Mouse (Mus musculus): ENCODE results near the gene Il6ra. TPM values are rescaled to one million over a fixed set of nuclear protein-coding genes. Genes with fewer than 3 reads are reported as not detected.

The Il6ra gene
- polyA plus RNA-seq (2015; fragmentation: Nextera tagmentation; extraction: Ambion mirVana), result 10.2 and 11.8 TPM in 2 replicates

DNA sequence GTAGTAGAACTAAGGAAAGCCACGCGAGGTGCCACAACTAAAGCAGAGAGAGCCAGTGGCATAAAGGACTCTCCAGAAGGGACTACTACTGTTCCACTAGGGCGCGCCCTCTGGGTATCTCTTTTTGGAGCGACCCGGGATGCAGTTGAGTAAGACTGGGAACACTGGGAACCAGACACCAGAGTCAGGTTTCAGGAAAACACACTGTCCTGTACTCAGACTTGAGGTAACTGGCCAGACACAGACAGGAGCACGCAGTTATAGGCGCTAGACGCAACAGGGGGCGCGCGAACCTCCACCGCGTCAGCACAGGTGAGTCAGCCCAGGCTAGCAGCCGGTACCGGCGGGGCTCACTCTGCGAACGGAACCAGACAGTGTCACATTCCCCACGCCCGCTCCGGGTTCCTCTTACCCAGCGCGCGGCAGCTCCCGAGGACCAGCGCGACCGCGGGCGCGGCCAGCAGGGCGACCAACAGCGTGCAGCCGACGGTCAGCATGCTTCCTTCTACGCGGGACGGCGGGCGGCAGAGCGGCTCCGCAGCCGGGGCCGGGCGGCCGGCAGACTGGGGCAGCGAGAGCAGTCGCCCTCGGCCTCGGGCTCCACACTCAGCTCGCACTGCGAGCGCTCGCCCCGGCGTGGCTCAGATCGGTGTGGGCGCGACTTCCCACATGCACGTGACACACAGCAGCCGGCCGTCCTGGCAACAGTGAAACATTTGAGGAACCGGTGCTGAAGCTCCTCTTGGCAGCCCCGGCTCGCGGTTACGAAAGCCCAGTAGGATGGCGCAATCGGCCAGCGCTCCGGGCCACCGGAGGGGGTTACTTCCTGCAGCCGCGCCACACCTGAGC, at the start of gene Il6ra:
Il6ra (minus strand) TSS at position 654 of the 849 bp plus-strand sequence.
- DNase-seq (peak; percentile 90), ATAC-seq (peak; percentile 88)
- Histone ChIP-seq H3K9me3 (ENCODE audit: low read length) (no peaks in the 10 kb centered on the region), H3K9ac (replicated peaks) (peak within 1 kb of the TSS; percentile 77), H3K4me3 (ENCODE audit: low read depth, low read length) (peak within 1 kb of the TSS; percentile 77), H3K27me3 (ENCODE audit: insufficient read depth, low read length) (peaks cover 9% of the 10 kb centered on the region; the same call in 1 of the 2 replicates), H3K4me1 (ENCODE audit: insufficient read depth) (peaks cover 33% of the 10 kb centered on the region), H3K27ac (ENCODE audit: low read depth) (peak within 1 kb of the TSS; percentile 96), H3K4me2 (ENCODE audit: low read depth, low read length) (peak within 1 kb of the TSS; percentile 86), H3K36me3 (replicated peaks; ENCODE audit: insufficient read depth, low read length) (0 out of 2 replicates have a peak, but pooled peaks cover 3% of the 10 kb centered on the region)
- WGBS (ENCODE audit: insufficient replicate concordance), result 1% methylated on average over 74 of the region's 75 CpGs
- TF ChIP-seq CTCF (IDR thresholded peaks at IDR 0.05; ENCODE audit: low read depth) (peak; percentile 38; the same call in 1 of the 2 replicates), EP300 (IDR thresholded peaks at IDR 0.05; ENCODE audit: low read depth) (peak; percentile 13; the same call in 1 of the 2 replicates)

DNA sequence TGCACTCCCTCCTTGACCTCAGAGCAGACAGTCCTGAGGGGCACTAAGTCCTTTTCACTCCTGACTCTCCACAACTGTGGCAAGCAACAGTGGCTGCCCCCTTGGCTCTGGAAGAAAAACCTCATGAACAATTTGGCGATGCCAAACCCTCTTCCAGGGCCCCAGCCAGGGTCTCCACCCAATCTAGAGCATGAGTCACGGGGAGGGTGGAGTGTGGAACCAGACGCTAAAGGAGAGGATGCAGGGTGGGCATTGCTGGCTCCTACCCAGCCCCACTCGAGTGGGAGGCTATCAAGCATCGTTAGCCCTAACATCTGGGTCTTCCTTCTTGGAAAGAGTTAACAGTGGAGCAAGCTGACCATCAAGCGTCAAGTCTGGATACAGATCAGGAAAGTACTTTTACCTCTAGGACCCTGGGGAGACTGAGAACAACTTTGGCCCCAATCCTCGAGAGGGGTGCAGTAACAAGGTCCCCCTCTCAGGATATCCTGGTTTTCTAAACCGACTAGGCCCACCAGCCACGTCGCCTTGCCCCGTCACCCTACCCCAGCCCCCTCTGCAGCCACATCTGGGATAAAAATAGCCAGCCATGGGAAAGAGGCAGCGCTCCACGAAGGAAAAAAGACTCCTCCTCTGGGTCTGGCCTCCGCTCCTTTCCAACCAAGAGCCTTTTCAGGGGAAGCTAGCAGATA, 49.2 kb upstream of the Il6ra start:
- peak overlapping the region; percentile 88 for H3K4me2 ChIP-seq (ENCODE audit: low read depth, low read length)
- WGBS (ENCODE audit: insufficient replicate concordance), result 10% methylated on average over 14 of the region's 14 CpGs
- peaks cover 11% of the 10 kb centered on the region; the same call in 1 of the 2 replicates for H3K27me3 ChIP-seq (ENCODE audit: insufficient read depth, low read length)
- no peaks in the 10 kb centered on the region for H3K9me3 ChIP-seq (ENCODE audit: low read length)
- peaks cover 2% of the 10 kb centered on the region; the same call in 1 of the 2 replicates for H3K36me3 ChIP-seq (replicated peaks; ENCODE audit: insufficient read depth, low read length)
- peak overlapping the region; percentile 68 for H3K27ac ChIP-seq (ENCODE audit: low read depth)
- H3K4me1 ChIP-seq (ENCODE audit: insufficient read depth), result peaks cover 15% of the 10 kb centered on the region
- TF ChIP-seq CTCF (IDR thresholded peaks at IDR 0.05; ENCODE audit: low read depth) (no peak), EP300 (IDR thresholded peaks at IDR 0.05; ENCODE audit: low read depth) (no peak)
- DNase-seq (no peak), ATAC-seq (no peak)
- peak overlapping the region; percentile 69 for H3K4me3 ChIP-seq (ENCODE audit: low read depth, low read length)
- H3K9ac ChIP-seq (replicated peaks), result peak overlapping the region; percentile 68

DNA sequence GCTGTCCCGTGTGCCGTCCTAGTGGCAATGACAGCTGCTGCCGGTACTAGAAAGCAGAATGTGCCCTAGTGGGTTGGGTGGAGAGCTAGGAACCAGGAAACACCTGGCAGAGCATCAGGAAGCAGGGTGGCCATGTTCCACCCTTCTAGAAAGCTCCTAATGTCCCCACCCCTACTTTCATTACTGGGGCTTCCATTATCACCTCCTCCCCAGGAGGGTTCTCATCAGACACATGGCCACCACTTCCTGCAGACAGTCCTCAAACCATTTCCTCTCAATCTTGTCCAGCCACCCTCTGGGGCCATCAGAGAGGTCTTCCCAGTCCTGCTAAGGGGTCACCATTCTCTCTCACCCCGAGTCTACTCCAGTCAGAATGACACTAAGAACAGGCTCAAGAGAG, 48.4 kb upstream of the Il6ra start:
- H3K9ac ChIP-seq (replicated peaks), result no peak overlapping the region
- WGBS (ENCODE audit: insufficient replicate concordance), result 27% methylated on average over 4 of the region's 4 CpGs
- DNase-seq (no peak), ATAC-seq (no peak)
- no peak overlapping the region for H3K27ac ChIP-seq (ENCODE audit: low read depth)
- no peaks in the 10 kb centered on the region for H3K9me3 ChIP-seq (ENCODE audit: low read length)
- H3K4me1 ChIP-seq (ENCODE audit: insufficient read depth), result peaks cover 15% of the 10 kb centered on the region
- peaks cover 2% of the 10 kb centered on the region for H3K36me3 ChIP-seq (replicated peaks; ENCODE audit: insufficient read depth, low read length)
- H3K4me3 ChIP-seq (ENCODE audit: low read depth, low read length), result 0 out of 2 replicates have a peak overlapping the region, but pooled peaks have one; percentile 52
- peak overlapping the region; percentile 88 for H3K4me2 ChIP-seq (ENCODE audit: low read depth, low read length)
- H3K27me3 ChIP-seq (ENCODE audit: insufficient read depth, low read length), result peaks cover 11% of the 10 kb centered on the region; the same call in 1 of the 2 replicates
- no peak for TF ChIP-seq CTCF (IDR thresholded peaks at IDR 0.05; ENCODE audit: low read depth)
- TF ChIP-seq EP300 (IDR thresholded peaks at IDR 0.05; ENCODE audit: low read depth), result no peak

DNA sequence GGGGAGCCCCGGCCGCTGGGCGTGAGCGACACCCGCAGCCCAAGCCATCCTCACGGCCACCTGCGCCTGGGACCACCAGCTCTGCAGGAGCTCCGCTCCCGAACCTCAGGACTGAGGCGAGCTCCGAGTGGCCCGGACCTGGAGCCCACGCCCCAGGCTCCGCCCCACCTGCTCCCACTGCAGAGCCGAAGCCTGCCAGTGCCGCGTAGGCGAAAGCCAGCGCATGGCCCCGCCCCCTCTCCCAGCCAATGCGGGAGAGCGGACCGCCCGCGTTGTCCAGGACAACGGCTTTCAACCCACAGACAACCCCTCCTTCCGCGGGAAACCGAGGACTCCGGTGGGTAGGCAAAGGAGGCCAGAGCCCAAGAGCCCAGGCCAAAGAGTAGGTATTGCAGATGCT, 47.5 kb upstream of the Il6ra start:
- peak overlapping the region; percentile 73 for H3K9ac ChIP-seq (replicated peaks)

DNA sequence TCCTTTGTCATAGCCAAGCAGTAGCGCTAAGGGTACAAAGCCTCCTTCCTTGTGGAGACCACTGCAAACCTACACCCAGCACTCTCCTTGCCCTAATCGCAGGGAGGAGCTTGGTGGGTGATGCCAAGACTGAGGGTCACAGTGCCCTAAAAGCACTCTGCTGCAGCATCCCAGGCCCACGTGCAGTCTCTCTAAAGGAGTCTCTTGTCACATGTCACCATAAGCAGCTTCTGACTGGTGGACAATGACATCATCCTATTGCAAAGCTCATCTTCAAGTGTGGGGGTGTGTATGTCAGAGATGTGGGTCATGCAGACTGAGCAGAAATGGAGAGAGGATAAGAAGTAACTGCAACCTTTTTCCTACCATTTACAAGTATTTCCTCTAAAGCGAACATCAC, 46.4 kb upstream of the Il6ra start:
- Histone ChIP-seq H3K27ac (ENCODE audit: low read depth) (no peak overlapping the region), H3K27me3 (ENCODE audit: insufficient read depth, low read length) (peaks cover 11% of the 10 kb centered on the region; the same call in 1 of the 2 replicates), H3K4me1 (ENCODE audit: insufficient read depth) (peaks cover 15% of the 10 kb centered on the region), H3K9me3 (ENCODE audit: low read length) (no peaks in the 10 kb centered on the region), H3K36me3 (replicated peaks; ENCODE audit: insufficient read depth, low read length) (peaks cover 7% of the 10 kb centered on the region), H3K4me2 (ENCODE audit: low read depth, low read length) (no peak overlapping the region), H3K9ac (replicated peaks) (no peak overlapping the region), H3K4me3 (ENCODE audit: low read depth, low read length) (no peak overlapping the region)
- 78% methylated on average over 4 of the region's 4 CpGs for WGBS (ENCODE audit: insufficient replicate concordance)
- no peak for DNase-seq
- no peak for ATAC-seq
- no peak for TF ChIP-seq CTCF (IDR thresholded peaks at IDR 0.05; ENCODE audit: low read depth)
- no peak for TF ChIP-seq EP300 (IDR thresholded peaks at IDR 0.05; ENCODE audit: low read depth)

More for the DNA sequence above, 47.5 kb upstream of the Il6ra start:
- Histone ChIP-seq H3K4me1 (ENCODE audit: insufficient read depth) (peaks cover 15% of the 10 kb centered on the region), H3K27ac (ENCODE audit: low read depth) (no peak overlapping the region), H3K27me3 (ENCODE audit: insufficient read depth, low read length) (peaks cover 11% of the 10 kb centered on the region; the same call in 1 of the 2 replicates), H3K4me2 (ENCODE audit: low read depth, low read length) (peak overlapping the region; percentile 88), H3K4me3 (ENCODE audit: low read depth, low read length) (peak overlapping the region; percentile 52), H3K9me3 (ENCODE audit: low read length) (no peaks in the 10 kb centered on the region), H3K36me3 (replicated peaks; ENCODE audit: insufficient read depth, low read length) (peaks cover 7% of the 10 kb centered on the region)
- DNase-seq (peak; percentile 88), ATAC-seq (peak; percentile 88)
- 1% methylated on average over 29 of the region's 30 CpGs for WGBS (ENCODE audit: insufficient replicate concordance)
- TF ChIP-seq CTCF (IDR thresholded peaks at IDR 0.05; ENCODE audit: low read depth) (no peak), EP300 (IDR thresholded peaks at IDR 0.05; ENCODE audit: low read depth) (no peak)

DNA sequence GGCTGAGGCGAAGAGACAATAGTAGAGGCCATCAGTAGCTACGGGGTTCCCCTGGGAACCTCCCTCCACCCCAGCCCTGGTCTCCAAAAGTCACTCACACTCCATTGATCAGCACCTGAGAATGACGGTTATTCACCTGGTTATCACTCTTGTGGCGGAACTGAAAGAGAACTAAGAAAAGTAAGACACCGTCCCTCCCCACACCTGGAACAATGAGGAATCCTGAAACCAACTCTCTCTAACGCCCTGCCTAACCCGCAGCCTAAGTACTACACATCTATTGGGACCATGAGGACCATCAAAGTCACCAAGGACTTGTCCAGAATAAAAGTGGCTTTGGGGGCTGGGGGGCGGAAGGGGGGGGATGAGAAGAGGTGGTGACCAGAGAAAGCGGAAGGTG, 44.9 kb upstream of the Il6ra start:
- H3K9me3 ChIP-seq (ENCODE audit: low read length), result no peaks in the 10 kb centered on the region
- peaks cover 13% of the 10 kb centered on the region for H3K36me3 ChIP-seq (replicated peaks; ENCODE audit: insufficient read depth, low read length)
- H3K27ac ChIP-seq (ENCODE audit: low read depth), result no peak overlapping the region
- H3K4me3 ChIP-seq (ENCODE audit: low read depth, low read length), result no peak overlapping the region
- peaks cover 13% of the 10 kb centered on the region for H3K4me1 ChIP-seq (ENCODE audit: insufficient read depth)
- peaks cover 11% of the 10 kb centered on the region; the same call in 1 of the 2 replicates for H3K27me3 ChIP-seq (ENCODE audit: insufficient read depth, low read length)
- TF ChIP-seq EP300 (IDR thresholded peaks at IDR 0.05; ENCODE audit: low read depth) (no peak), CTCF (IDR thresholded peaks at IDR 0.05; ENCODE audit: low read depth) (no peak)
- ATAC-seq (no peak), DNase-seq (no peak)
- no peak overlapping the region for H3K4me2 ChIP-seq (ENCODE audit: low read depth, low read length)
- no peak overlapping the region for H3K9ac ChIP-seq (replicated peaks)
- 88% methylated on average over 9 of the region's 9 CpGs for whole genome bisulfite sequencing (ENCODE audit: insufficient replicate concordance)
